Mouse (Mus musculus) forebrain, embryonic 16.5 days (tissue): Measurements from ENCODE around the gene Sufu. TPM values are rescaled to one million over a fixed set of nuclear protein-coding genes. Genes with fewer than 3 reads are reported as not detected.
A peak's percentile ranks its signal among the peaks of the same experiment; 100 is the strongest.

Experiments used
- ATAC-seq: fragments of 200-750 bp; cut with Nextera tagmentation; 2 replicates; pipeline ENCODE4 v1.8.0; 2017; ENCODE audit warnings: mild to moderate bottlenecking, moderate library complexity
- H3K27ac ChIP-seq: fragments of 300-500 bp; sonication (generic); 2 replicates; pipeline ENCODE4 v1.5.1; 2014; ENCODE audit warnings: low read length, control low read depth
- H3K27me3 ChIP-seq: fragments of 300-500 bp; sonication (generic); replicated peaks from 2 replicates; pipeline ENCODE4 v1.6.1; 2014; ENCODE audit warnings: low read length; ENCODE audit not compliant: control insufficient read depth, insufficient read depth
- H3K36me3 ChIP-seq: fragments of 300-500 bp; sonication (generic); 2 replicates; pipeline ENCODE4 v1.6.1; 2014; ENCODE audit not compliant: control insufficient read depth, insufficient read depth
- H3K4me1 ChIP-seq: fragments of 300-500 bp; sonication (generic); replicated peaks from 2 replicates; pipeline ENCODE4 v1.6.1; 2014; ENCODE audit warnings: low read length; ENCODE audit not compliant: control insufficient read depth, insufficient read depth
- H3K4me2 ChIP-seq: fragments of 300-500 bp; sonication (generic); 2 replicates; pipeline ENCODE4 v1.6.1; 2014; ENCODE audit warnings: mild to moderate bottlenecking, low read length, control low read depth
- H3K4me3 ChIP-seq: fragments of 300-500 bp; sonication (generic); replicated peaks from 2 replicates; pipeline ENCODE4 v1.5.1; 2014; ENCODE audit warnings: mild to moderate bottlenecking, low read length, control low read depth
- H3K9ac ChIP-seq: fragments of 300-500 bp; sonication (generic); replicated peaks from 2 replicates; pipeline ENCODE4 v1.6.1; 2014; ENCODE audit warnings: low read depth, low read length, control low read depth
- H3K9me3 ChIP-seq: fragments of 300-500 bp; sonication (generic); 2 replicates; pipeline ENCODE4 v1.6.1; 2016; ENCODE audit warnings: low read length; ENCODE audit not compliant: control insufficient read depth
- WGBS: fragments of 180-500 bp; shearing (Covaris S2); extraction: QIAGEN DNeasy Blood & Tissue Kit; methylation state at CpG from one replicate; pipeline ENCODE4 v1.1.7; 2014; 5-methylcytosine and 5-hydroxymethylcytosine counted together
- polyA plus RNA-seq: library from polyadenylated mRNA; unstranded; fragments of >200 nt; fragmentation: Nextera tagmentation; extraction: Ambion mirVana; gene quantifications from 2 replicates; pipeline ENCODE4 v1.2.1, GENCODE M21; 2015

Gene Sufu
- polyA plus RNA-seq, 1 experiment from 2014 or later, result 26.4 TPM

DNA sequence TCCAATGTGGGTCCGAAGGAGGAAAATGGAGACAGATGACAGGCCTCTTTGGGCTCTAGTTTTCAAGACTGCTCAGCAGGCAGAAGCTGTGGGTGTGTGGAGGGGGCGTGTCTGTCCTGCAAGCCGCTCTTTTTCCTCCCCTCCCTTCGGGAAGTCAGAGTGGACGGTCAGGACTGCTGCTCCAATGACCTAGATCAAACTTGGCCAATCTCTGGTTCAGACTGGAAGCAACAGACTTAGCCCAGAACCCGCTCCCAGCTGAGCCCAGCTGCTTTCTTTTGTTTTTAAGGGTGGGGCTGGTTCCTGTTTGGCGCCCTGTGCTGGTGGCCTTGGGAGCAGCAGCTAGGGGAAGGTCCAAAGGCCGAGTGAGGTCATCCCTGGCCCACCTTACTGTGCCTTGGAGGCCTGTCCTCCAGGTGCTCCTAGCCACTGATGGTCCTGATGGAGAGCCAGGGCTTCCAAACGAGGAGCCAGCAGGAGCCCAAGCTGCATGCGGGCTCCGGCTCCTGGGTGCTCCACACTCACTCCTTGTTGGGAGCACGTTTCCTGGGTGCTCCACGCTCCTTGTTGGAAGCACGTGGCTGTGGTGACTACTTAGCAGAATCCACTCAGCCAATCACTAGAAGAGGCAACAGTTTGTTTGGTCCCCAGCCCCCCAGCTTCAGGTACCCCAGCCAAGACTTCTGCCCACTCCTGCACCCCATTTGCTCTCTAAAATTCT is 128.1 kb downstream of the Sufu start:
- 28% methylated on average over 14 of the region's 14 CpGs for WGBS
- Histone ChIP-seq H3K4me3 (no peak overlapping the region), H3K9me3 (no peaks in the 10 kb centered on the region), H3K4me2 (peak overlapping the region; percentile 50), H3K27ac (peak overlapping the region; percentile 84), H3K36me3 (no peaks in the 10 kb centered on the region), H3K9ac (peak overlapping the region; percentile 33; the same call in 1 of the 2 replicates), H3K27me3 (no peaks in the 10 kb centered on the region), H3K4me1 (peaks cover 68% of the 10 kb centered on the region)
- no peak for ATAC-seq

DNA sequence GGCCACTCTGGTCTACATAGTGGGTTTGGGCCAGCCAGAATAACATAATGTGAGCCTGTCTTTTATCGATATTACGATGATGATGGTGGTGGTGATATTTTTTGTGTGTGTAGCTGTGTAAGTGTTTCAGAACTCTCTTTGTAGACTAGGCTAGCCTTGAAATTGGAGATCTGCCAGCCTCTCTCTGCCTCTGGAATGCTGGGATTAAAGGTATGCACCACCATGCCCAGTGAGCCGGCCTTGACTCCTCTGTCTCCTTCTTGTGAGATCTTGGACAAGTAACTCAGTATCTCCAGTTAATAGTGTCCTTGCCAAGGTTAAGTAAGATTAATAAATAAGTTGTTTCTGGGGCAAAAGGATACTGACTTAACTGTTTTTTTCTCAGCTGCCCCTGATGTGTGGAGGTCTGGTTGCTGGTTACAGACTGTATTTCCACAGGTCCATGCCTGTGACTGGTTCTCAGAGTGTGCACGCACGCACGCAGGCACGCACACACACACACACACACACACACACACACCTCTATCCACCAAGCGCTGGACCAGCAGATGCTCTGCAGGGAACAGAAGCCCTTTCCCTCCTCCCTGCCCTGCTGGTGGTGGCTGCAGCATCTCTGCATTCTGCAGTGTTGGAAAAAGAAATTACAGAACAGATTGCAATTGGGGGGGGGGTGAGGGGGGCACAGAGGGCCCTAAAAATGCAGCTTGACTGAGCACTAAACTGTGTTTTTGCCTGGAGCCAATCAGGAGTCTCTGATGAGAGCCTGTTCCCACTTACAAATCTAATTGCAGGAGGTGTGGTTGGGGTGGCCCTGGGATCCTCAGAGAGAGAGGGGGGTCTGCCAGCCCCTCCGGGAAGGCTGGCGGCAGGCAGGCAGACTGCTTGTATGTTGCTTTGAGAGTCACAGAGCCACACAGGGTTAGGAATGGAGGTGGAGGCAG is 129.3 kb downstream of the Sufu start:
- Histone ChIP-seq H3K9me3 (no peaks in the 10 kb centered on the region), H3K4me1 (peaks cover 80% of the 10 kb centered on the region), H3K4me2 (no peak overlapping the region), H3K9ac (no peak overlapping the region), H3K27me3 (no peaks in the 10 kb centered on the region), H3K36me3 (no peaks in the 10 kb centered on the region), H3K4me3 (no peak overlapping the region), H3K27ac (peak overlapping the region; percentile 59)
- 32% methylated on average over 10 of the region's 10 CpGs for WGBS
- peak; percentile 29 for ATAC-seq

DNA sequence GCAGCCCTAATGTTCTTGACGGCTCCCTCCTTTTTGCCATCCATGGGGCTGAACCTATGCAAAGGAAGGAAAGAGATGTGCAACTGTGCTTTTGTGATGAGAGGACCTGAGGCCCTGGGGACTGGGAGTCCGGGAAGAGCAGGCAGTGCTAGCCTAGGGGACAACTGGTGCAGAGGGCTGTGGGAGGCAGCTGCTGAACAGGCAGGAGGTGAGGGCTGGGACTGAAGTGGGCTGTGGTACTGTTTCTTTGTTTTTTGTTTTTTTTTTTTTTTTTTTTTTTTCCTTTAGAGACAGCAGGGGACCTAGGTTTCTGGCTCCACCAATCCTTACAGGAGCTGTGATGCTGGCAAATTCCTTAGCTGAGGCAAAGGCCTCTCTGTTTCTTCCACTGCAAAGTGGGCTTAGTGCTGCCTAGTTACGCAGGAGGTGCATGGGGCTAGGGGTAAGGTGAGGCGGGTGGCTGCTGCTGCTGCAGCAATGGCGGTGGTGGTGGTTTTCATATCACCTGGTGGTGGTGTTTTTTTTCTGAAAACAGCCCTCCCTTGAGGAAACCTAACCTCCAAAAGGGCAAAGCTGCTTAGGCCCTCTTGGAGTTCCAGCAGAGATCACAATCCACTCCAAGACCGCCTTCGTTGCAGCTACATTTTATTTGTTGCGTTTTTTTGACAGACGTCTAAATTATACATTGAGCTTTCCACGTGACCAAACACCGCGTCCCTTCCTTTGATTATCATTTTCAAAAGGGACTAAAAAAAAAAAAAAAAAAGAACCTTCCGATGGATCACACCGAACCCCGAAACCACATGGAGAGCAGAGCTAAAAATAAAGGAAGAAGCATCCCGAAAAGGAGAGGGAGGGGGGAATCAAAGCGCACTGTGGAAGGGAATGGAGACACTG is 131.2 kb downstream of the Sufu start:
- Histone ChIP-seq H3K9ac (peak overlapping the region; percentile 56), H3K36me3 (no peaks in the 10 kb centered on the region), H3K4me3 (peak overlapping the region; percentile 36), H3K9me3 (no peaks in the 10 kb centered on the region), H3K27me3 (no peaks in the 10 kb centered on the region), H3K4me2 (peak overlapping the region; percentile 70), H3K4me1 (peaks cover 98% of the 10 kb centered on the region), H3K27ac (peak overlapping the region; percentile 85)
- 9% methylated on average over 17 of the region's 17 CpGs for WGBS
- ATAC-seq, result no peak

GRCm38 (mm10) chr19:46528529-46529213 is 132.0 kb downstream of the Sufu start:
- peaks cover 93% of the 10 kb centered on the region for H3K4me1 ChIP-seq
- H3K9me3 ChIP-seq, result no peaks in the 10 kb centered on the region
- H3K27ac ChIP-seq, result peak overlapping the region; percentile 85
- H3K4me2 ChIP-seq, result peak overlapping the region; percentile 70
- no peaks in the 10 kb centered on the region for H3K27me3 ChIP-seq
- peak overlapping the region; percentile 56 for H3K9ac ChIP-seq
- H3K36me3 ChIP-seq, result no peaks in the 10 kb centered on the region
- under 1% methylated on average over 20 of the region's 20 CpGs for WGBS
- ATAC-seq, result peak; percentile 63
- peak overlapping the region; percentile 36 for H3K4me3 ChIP-seq

GRCm38 (mm10) chr19:46529601-46530448 is 133.1 kb downstream of the Sufu start:
- Histone ChIP-seq H3K27me3 (no peaks in the 10 kb centered on the region), H3K36me3 (no peaks in the 10 kb centered on the region), H3K4me1 (peaks cover 82% of the 10 kb centered on the region), H3K4me3 (no peak overlapping the region), H3K9ac (peak overlapping the region; percentile 30; the same call in 1 of the 2 replicates), H3K9me3 (no peaks in the 10 kb centered on the region), H3K4me2 (peak overlapping the region; percentile 70; the same call in 1 of the 2 replicates), H3K27ac (peak overlapping the region; percentile 85)
- ATAC-seq, result 0 out of 2 replicates have a peak, but pooled peaks have one; percentile 2
- 14% methylated on average over 13 of the region's 13 CpGs for WGBS

GRCm38 (mm10) chr19:46530449-46530990 is 133.8 kb downstream of the Sufu start:
- Histone ChIP-seq H3K27me3 (no peaks in the 10 kb centered on the region), H3K27ac (peak overlapping the region; percentile 85), H3K9ac (0 out of 2 replicates have a peak overlapping the region, but pooled peaks have one; percentile 30), H3K4me2 (no peak overlapping the region), H3K36me3 (no peaks in the 10 kb centered on the region), H3K4me3 (no peak overlapping the region), H3K9me3 (no peaks in the 10 kb centered on the region), H3K4me1 (peaks cover 75% of the 10 kb centered on the region)
- no peak for ATAC-seq
- 24% methylated on average over 8 of the region's 8 CpGs for WGBS

DNA sequence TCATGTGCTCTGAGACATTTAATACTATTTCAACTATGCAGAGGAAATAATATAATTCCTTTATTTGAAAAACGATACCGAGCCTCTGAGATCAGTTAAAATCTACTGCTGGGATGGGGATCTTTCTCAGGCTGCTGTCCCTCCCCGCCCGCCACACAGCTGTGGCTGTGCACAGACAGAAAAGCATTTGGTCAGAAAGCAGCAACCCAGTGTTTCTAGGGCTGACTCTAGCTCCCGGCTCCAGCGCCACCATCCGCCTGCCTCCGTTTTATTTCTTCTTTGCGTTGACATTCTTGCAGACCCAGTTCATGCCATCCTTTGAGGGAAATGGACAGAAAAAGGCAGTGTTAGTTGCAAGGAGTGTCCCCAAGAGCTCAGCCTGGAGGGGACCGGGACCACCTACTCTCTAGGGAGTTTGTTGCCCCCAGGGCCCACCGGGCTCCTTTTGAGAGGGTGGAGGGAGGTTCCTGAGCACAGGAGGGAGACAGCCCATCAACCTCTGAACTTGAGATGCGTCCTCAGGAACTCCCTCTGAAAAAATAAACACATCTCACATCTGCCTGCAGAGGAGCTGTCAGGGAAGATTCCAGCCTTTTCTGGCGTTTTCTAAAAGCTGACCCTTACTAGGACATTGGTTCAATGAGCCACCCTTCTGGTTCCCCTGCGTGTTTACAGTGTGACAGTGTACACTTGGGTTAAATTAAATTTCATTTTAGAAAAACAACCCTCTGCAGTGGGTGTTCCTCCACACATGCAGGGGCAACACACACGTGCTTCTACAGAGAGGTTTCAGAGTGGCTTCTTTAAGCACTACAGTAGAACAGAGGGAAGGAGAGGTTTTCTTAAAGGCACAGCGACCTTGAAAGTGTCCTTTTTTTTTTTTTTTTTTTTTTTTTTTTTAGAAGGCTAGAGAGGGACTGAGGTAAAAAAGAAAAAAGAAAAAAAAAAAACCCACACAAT is 134.7 kb downstream of the Sufu start:
- Histone ChIP-seq H3K27me3 (no peaks in the 10 kb centered on the region), H3K4me2 (peak overlapping the region; percentile 20; the same call in 1 of the 2 replicates), H3K4me1 (peaks cover 67% of the 10 kb centered on the region), H3K4me3 (no peak overlapping the region), H3K27ac (peak overlapping the region; percentile 26), H3K36me3 (peaks cover 3% of the 10 kb centered on the region; the same call in 1 of the 2 replicates), H3K9ac (peak overlapping the region; percentile 23), H3K9me3 (no peaks in the 10 kb centered on the region)
- no peak for ATAC-seq
- 15% methylated on average over 16 of the region's 16 CpGs for WGBS
